Mouse (Mus musculus): ENCODE results near the gene Smarcd1. TPM values are rescaled to one million over a fixed set of nuclear protein-coding genes. Genes with fewer than 3 reads are reported as not detected.
"Not testable (repeated sequence)": the region's sequence is repeated elsewhere in the genome, so short reads cannot be mapped to it uniquely, and the experiment has no call there.

Gene Smarcd1
- polyA plus RNA-seq, 1 experiment from 2014 or later = 118 TPM

DNA sequence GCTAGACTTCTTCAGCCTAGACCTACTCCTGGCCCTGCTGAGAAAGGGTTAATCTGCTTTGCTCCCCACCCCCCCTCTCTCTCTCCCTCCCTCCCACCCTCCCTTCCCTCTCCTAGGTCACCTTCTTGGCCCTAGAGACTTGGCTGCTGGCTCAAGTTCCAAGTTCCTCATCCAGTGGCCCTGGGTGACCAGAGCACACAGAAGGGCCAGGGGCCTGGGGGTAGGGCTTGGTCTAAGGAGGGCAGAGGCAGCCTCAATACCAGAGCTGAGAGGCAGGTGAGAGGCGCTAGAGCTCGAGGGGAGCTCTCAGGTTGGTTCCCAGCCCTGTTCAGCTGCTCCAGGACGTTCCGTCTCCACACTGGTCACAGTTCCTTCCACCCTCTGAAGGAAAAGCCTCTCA is 11.0 kb upstream of the Smarcd1 start:
- Histone ChIP-seq H3K27ac (no peak overlapping the region; the same call in 1 of the 2 replicates), H3K9ac (no peak overlapping the region), H3K4me2 (no peak overlapping the region), H3K9me3 (replicated peaks) (no peaks in the 10 kb centered on the region), H3K27me3 (no peaks in the 10 kb centered on the region), H3K4me1 (peaks cover 29% of the 10 kb centered on the region), H3K4me3 (no peak overlapping the region), H3K36me3 (ENCODE audit: poor library complexity, severe bottlenecking) (0 out of 2 replicates have a peak, but pooled peaks cover 5% of the 10 kb centered on the region)
- 13% methylated on average over 4 of the region's 4 CpGs for WGBS
- ATAC-seq = no peak

DNA sequence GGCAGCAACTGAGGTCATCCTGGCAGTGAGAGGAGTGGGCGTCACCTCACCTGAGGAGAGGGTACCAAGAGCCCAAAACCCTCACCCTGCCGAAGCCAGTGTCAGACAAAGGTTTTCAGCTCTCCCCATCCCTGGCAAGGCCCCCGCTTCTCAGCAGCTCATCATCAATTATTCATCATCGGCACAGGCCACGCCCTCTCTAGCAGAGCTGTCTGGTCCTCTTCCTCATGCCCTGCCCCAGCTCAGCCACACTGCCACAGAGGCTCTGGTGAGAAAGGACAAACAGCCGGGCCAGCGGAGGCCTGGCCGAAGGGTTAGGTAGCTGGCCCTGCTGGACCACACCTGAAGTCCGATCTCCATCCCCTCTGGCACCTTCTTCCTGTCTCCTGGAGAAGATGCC is 10.0 kb upstream of the Smarcd1 start:
- H3K27ac ChIP-seq = no peak overlapping the region
- peaks cover 29% of the 10 kb centered on the region for H3K4me1 ChIP-seq

DNA sequence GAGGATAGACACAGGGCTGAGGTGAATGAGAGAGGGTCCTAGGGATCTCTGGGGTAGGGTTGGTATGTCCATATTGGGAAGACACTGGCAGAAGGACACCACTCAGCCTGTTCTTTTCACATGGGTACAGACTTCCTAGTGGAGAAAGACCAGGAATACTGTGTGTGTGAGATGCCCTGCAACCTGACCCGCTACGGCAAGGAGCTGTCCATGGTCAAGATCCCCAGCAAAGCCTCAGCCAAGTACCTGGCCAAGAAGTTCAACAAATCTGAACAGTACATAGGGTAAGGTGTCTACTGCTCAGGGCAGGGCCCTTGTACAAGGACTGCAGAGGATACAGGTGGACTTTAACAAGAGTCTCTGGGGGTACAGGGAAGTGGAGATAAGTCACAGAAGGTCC is 4.6 kb upstream of the Smarcd1 start:
- Histone ChIP-seq H3K4me3 (no peak overlapping the region), H3K9ac (no peak overlapping the region), H3K36me3 (ENCODE audit: poor library complexity, severe bottlenecking) (peaks cover 25% of the 10 kb centered on the region; the same call in 1 of the 2 replicates), H3K4me2 (no peak overlapping the region), H3K9me3 (replicated peaks) (no peaks in the 10 kb centered on the region), H3K27me3 (peaks cover 19% of the 10 kb centered on the region; the same call in 1 of the 2 replicates), H3K27ac (no peak overlapping the region), H3K4me1 (peaks cover 17% of the 10 kb centered on the region; the same call in 1 of the 2 replicates)
- no peak for ATAC-seq
- WGBS = 43% methylated on average over 2 of the region's 2 CpGs

More for the DNA sequence above, 10.0 kb upstream of the Smarcd1 start:
- Histone ChIP-seq H3K9ac (peak overlapping the region; percentile 21; the same call in 1 of the 2 replicates), H3K36me3 (ENCODE audit: poor library complexity, severe bottlenecking) (0 out of 2 replicates have a peak, but pooled peaks cover 8% of the 10 kb centered on the region), H3K27me3 (peaks cover 3% of the 10 kb centered on the region; the same call in 1 of the 2 replicates), H3K9me3 (replicated peaks) (no peaks in the 10 kb centered on the region), H3K4me3 (no peak overlapping the region), H3K4me2 (0 out of 2 replicates have a peak overlapping the region, but pooled peaks have one; percentile 7)
- ATAC-seq = peak; percentile 50; the same call in 1 of the 2 replicates
- WGBS = 60% methylated on average over 9 of the region's 9 CpGs

DNA sequence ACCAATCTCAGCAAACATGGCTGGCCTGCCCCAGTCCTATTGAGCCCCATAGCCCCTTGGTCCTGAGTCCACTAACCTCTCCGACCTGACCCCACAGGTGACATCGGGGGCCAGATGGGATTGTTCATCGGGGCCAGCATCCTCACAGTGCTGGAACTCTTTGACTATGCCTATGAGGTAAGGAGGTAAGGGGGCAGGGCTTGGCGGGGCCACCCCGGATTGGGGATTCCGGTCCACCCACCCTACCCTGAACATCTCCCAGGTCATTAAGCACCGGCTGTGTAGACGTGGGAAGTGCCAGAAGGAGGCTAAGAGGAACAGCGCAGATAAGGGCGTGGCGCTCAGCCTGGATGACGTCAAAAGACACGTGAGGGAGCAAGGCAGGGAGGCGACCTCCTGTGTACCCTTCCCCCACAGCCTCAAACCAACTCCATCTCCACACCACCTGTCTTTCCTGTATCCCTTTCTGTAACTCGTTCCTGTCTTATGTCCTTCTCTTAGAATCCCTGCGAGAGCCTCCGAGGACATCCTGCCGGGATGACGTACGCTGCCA is 3.3 kb upstream of the Smarcd1 start:
- 33% methylated on average over 20 of the region's 20 CpGs for WGBS
- H3K9me3 ChIP-seq (replicated peaks) = no peaks in the 10 kb centered on the region
- peak overlapping the region; percentile 27; the same call in 1 of the 2 replicates for H3K9ac ChIP-seq
- peaks cover 25% of the 10 kb centered on the region for H3K4me1 ChIP-seq
- no peak overlapping the region for H3K4me3 ChIP-seq
- ATAC-seq = no peak
- peaks cover 19% of the 10 kb centered on the region; the same call in 1 of the 2 replicates for H3K27me3 ChIP-seq
- H3K27ac ChIP-seq = no peak overlapping the region
- peak overlapping the region; percentile 20 for H3K4me2 ChIP-seq
- H3K36me3 ChIP-seq (ENCODE audit: poor library complexity, severe bottlenecking) = peaks cover 26% of the 10 kb centered on the region; the same call in 1 of the 2 replicates

DNA sequence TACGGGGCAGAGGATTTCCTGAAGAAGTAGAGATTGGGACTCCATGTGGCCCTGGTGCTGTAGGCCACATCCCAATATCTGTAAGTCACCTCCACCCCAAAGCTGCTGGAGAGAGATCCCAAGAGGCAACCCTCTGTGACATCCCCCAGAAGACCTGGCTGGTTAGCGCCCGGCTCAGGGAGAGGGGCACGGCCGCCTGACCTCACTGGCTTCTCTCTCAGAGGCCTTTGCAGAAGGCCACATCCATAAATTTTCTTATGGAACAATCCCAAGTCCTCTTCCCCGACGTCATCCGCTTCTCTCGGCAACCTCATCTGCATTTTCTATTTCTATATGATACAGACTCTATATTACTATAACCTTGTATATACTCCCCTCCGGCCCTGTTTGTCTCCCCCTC is 2.2 kb upstream of the Smarcd1 start:
- WGBS = 87% methylated on average over 10 of the region's 10 CpGs
- ATAC-seq = no peak
- peaks cover 38% of the 10 kb centered on the region for H3K36me3 ChIP-seq (ENCODE audit: poor library complexity, severe bottlenecking)

DNA sequence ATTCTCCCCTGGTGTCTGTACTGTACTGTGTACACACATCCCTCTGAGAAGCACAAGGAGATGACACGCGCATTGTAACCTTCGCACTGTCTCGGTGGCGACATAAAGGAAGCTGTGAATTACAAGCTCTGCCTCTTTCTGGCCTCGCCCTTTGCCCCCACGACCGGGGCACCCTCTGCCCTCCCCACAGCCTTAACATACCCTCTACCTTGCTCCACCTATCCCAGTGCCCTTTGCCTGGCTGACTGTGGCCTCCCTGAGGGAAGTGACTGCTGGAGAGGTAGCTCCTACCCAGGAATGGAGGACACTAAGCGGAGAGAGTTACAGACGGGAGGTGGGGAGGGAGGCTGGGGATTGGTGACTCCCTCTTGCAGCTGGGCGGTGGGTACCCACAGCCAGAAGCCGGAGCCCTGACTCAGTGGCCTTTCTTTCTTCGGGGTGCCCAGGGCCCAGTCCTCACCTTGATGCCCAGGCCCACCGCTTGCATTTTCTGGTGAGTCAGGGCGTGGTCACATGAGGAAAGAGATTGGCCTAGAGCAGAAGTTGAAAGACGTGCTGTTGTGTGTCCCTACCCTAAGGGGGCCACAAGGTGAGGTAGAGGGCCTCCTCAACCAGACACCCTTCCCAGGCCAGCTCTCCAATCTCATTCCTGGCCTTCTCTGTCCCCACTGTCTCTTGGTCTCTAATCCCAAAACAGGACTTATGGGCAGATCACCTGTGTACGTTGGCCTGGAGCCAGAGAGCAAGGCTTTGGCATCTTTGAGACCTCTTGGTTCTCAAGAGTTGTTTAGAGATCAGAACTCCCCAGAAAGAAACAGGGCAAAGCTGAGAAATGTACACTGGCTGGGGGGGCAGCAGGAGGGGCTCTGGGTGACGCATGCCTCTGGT is 1.5 kb upstream of the Smarcd1 start:
- 89% methylated on average over 18 of the region's 18 CpGs for WGBS
- peaks cover 41% of the 10 kb centered on the region for H3K36me3 ChIP-seq (ENCODE audit: poor library complexity, severe bottlenecking)
- no peak for ATAC-seq
- H3K4me2 ChIP-seq = no peak overlapping the region
- no peak overlapping the region for H3K27ac ChIP-seq
- no peak overlapping the region for H3K4me3 ChIP-seq
- peaks cover 30% of the 10 kb centered on the region for H3K4me1 ChIP-seq
- no peak overlapping the region for H3K9ac ChIP-seq
- peaks cover 19% of the 10 kb centered on the region; the same call in 1 of the 2 replicates for H3K27me3 ChIP-seq
- no peaks in the 10 kb centered on the region for H3K9me3 ChIP-seq (replicated peaks)

More for the DNA sequence above, 2.2 kb upstream of the Smarcd1 start:
- Histone ChIP-seq H3K4me3 (no peak overlapping the region), H3K27me3 (peaks cover 19% of the 10 kb centered on the region; the same call in 1 of the 2 replicates), H3K27ac (no peak overlapping the region), H3K9ac (no peak overlapping the region), H3K9me3 (replicated peaks) (no peaks in the 10 kb centered on the region), H3K4me1 (peaks cover 32% of the 10 kb centered on the region), H3K4me2 (no peak overlapping the region)

DNA sequence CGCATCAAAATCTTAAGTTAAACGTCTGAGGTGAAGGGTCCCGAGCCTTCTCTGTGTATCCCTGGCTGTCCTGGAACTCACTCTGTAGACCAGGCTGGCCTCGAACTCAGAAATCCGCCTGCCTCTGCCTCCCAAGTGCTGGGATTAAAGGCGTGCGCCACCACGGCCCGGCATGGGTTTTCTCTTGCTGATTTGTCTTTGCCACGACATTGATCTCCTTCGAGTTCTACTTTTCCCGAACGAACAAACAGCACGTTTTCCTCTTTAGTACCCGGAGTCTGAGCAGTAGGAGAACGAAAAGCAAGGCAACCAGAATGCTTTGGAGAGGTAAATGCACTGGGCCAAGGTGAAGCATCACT is 310 bp upstream of the Smarcd1 start:
- H3K27me3 ChIP-seq = peaks cover 19% of the 10 kb centered on the region; the same call in 1 of the 2 replicates
- 49% methylated on average over 16 of the region's 16 CpGs for WGBS
- peaks cover 30% of the 10 kb centered on the region for H3K4me1 ChIP-seq
- peaks cover 48% of the 10 kb centered on the region for H3K36me3 ChIP-seq (ENCODE audit: poor library complexity, severe bottlenecking)
- not testable (repeated sequence) for H3K9me3 ChIP-seq (replicated peaks); ATAC-seq
- peak overlapping the region; percentile 96 for H3K27ac ChIP-seq
- H3K4me3 ChIP-seq = peak overlapping the region; percentile 84
- H3K9ac ChIP-seq = peak overlapping the region; percentile 97
- H3K4me2 ChIP-seq = peak overlapping the region; percentile 93

DNA sequence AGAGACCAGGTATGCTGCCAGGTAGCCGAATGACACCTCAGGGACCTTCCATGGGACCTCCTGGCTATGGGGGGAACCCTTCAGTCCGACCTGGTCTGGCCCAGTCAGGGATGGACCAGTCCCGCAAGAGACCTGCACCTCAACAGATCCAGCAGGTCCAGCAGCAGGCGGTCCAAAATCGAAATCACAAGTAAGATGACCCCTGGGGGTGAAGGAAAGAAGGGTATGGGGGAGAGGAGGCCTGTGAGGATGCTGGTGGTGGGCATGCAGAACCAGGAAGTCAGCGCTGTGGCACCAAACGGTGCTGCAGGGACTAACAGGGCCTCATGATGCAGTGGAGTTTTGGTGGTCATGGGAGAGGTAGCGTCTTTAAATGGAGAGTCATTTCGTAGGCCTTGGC is 1.2 kb downstream of the Smarcd1 start:
- 66% methylated on average over 9 of the region's 9 CpGs for WGBS
- peak overlapping the region; percentile 97 for H3K9ac ChIP-seq
- H3K4me3 ChIP-seq = peak overlapping the region; percentile 84
- peaks cover 51% of the 10 kb centered on the region for H3K36me3 ChIP-seq (ENCODE audit: poor library complexity, severe bottlenecking)
- no peaks in the 10 kb centered on the region for H3K9me3 ChIP-seq (replicated peaks)
- peak overlapping the region; percentile 96 for H3K27ac ChIP-seq
- peaks cover 5% of the 10 kb centered on the region; the same call in 1 of the 2 replicates for H3K27me3 ChIP-seq
- peak overlapping the region; percentile 93 for H3K4me2 ChIP-seq
- peaks cover 30% of the 10 kb centered on the region for H3K4me1 ChIP-seq
- no peak for ATAC-seq

DNA sequence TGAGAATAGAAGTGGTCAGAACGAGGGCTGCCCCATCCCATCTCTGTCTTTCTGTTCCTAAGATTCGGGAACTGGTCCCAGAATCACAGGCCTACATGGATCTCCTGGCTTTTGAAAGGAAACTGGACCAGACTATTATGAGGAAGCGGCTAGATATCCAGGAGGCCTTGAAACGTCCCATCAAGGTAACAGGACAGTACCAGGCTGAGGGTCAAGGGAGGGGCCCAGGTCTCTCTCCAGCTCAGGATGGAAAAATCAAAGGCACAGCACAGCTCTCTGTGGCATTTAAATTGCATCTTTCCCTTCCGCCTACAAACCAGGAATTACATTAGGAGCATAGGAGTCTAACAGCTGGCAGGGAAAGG is 1.7 kb downstream of the Smarcd1 start:
- WGBS = 59% methylated on average over 5 of the region's 5 CpGs
- H3K4me3 ChIP-seq = peak overlapping the region; percentile 84
- H3K4me1 ChIP-seq = peaks cover 29% of the 10 kb centered on the region
- H3K27me3 ChIP-seq = peaks cover 3% of the 10 kb centered on the region; the same call in 1 of the 2 replicates
- H3K27ac ChIP-seq = peak overlapping the region; percentile 96
- peaks cover 53% of the 10 kb centered on the region for H3K36me3 ChIP-seq (ENCODE audit: poor library complexity, severe bottlenecking)
- H3K4me2 ChIP-seq = peak overlapping the region; percentile 93
- H3K9ac ChIP-seq = peak overlapping the region; percentile 97
- no peaks in the 10 kb centered on the region for H3K9me3 ChIP-seq (replicated peaks)
- no peak for ATAC-seq

DNA sequence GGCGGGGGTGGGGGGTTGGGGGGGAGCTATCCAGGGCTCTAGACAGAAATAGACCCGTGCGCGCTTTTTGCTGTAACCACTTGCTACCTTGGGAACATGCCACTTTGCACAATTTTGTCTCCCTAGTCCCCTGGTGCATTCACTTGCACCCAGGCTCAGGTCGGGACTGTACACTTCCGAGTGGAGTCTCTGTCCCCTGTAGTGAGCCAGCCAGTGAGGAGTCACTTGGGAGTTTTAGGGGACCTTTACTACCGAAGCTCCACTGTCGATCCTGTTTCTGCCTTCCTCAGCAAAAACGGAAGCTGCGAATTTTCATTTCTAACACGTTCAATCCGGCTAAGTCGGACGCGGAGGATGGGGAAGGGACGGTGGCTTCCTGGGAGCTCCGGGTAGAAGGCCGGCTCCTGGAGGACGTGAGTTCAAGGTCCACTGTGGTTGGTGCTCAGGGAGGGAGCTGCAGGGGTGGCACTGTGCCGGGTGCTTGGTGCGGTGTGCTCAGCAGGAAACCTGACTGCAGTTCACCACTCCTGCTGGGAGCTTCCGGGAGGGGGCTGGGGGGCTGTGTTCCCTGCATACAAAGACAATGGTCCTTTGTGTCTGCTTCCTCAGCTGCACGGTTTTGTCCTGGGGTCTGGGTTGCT is 2.2 kb downstream of the Smarcd1 start:
- Histone ChIP-seq H3K4me1 (peaks cover 25% of the 10 kb centered on the region), H3K4me2 (peak overlapping the region; percentile 93), H3K9me3 (replicated peaks) (no peaks in the 10 kb centered on the region), H3K27me3 (no peaks in the 10 kb centered on the region), H3K27ac (peak overlapping the region; percentile 96), H3K4me3 (peak overlapping the region; percentile 84), H3K36me3 (ENCODE audit: poor library complexity, severe bottlenecking) (peaks cover 53% of the 10 kb centered on the region), H3K9ac (peak overlapping the region; percentile 97)
- 30% methylated on average over 23 of the region's 23 CpGs for WGBS
- ATAC-seq = no peak

DNA sequence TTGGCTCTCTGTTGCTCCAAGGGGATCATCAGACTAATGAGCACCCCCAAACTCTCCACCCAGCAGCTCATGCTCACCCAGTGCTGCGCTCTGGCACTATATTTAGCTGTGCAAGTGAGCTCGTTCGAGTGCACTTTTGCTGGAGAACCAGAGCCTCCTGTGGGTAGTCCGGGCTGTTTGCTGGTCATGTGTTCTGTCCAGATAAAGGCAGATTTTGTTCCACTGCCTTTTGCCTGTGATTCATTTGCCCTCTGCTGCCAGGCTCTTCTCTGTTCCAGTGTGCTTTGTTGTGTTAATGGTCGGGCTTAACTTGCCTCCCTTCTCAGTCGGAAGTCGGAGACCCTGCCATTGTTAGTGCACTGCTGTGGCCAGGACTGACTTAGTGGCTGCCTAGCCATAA is 3.0 kb downstream of the Smarcd1 start:
- H3K9ac ChIP-seq = peak overlapping the region; percentile 97
- H3K4me3 ChIP-seq = peak overlapping the region; percentile 84
- H3K4me2 ChIP-seq = peak overlapping the region; percentile 93
- no peaks in the 10 kb centered on the region for H3K9me3 ChIP-seq (replicated peaks)
- 35% methylated on average over 7 of the region's 7 CpGs for WGBS
- peak overlapping the region; percentile 96 for H3K27ac ChIP-seq
- no peak for ATAC-seq
- H3K4me1 ChIP-seq = peaks cover 25% of the 10 kb centered on the region
- no peaks in the 10 kb centered on the region for H3K27me3 ChIP-seq
- peaks cover 61% of the 10 kb centered on the region for H3K36me3 ChIP-seq (ENCODE audit: poor library complexity, severe bottlenecking)

Measured in forebrain, embryonic 13.5 days (tissue).